Mouse (Mus musculus): ENCODE data around the gene Cd69. TPM values are rescaled to one million over a fixed set of nuclear protein-coding genes. Genes with fewer than 3 reads are reported as not detected.

Cd69 gene
- polyA plus RNA-seq, 1 experiment from 2014 or later, result 0.48 TPM

DNA sequence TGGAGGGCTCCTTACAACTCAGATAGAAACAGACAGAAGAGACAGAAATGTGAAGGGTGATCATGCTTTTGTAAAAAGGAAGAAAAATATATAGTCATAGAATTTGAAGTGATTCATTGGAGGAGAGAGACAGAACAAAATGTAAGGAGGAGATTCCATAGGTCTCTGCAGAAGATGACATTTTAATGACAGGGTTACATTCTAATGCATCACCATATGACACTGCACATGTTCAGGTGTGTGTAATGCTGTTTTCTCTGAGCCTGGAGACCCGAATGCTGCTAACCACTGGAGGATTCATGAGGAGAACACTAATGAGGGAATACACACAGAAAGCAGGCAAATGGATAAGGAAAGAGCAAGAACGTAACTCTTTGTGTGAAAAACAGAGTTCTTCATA, 760 bp downstream of the Cd69 start:
- Histone ChIP-seq H3K4me3 (ENCODE audit: low read depth, low read length) (no peak overlapping the region), H3K4me2 (replicated peaks; ENCODE audit: low read depth, low read length) (no peak overlapping the region), H3K36me3 (ENCODE audit: insufficient read depth, low read length) (no peaks in the 10 kb centered on the region), H3K9ac (replicated peaks; ENCODE audit: low read depth) (no peak overlapping the region), H3K9me3 (ENCODE audit: low read length) (no peaks in the 10 kb centered on the region), H3K27ac (ENCODE audit: low read length) (no peak overlapping the region), H3K27me3 (replicated peaks; ENCODE audit: insufficient read depth, low read length) (no peaks in the 10 kb centered on the region), H3K4me1 (ENCODE audit: insufficient read depth, low read depth, low read length) (no peaks in the 10 kb centered on the region)
- DNase-seq (ENCODE audit: low spot score) (no peak), ATAC-seq (no peak)
- no peak for TF ChIP-seq EP300 (IDR thresholded peaks at IDR 0.05)
- no peak for TF ChIP-seq CTCF (IDR thresholded peaks at IDR 0.05)
- 75% methylated on average over 2 of the region's 2 CpGs for WGBS

DNA sequence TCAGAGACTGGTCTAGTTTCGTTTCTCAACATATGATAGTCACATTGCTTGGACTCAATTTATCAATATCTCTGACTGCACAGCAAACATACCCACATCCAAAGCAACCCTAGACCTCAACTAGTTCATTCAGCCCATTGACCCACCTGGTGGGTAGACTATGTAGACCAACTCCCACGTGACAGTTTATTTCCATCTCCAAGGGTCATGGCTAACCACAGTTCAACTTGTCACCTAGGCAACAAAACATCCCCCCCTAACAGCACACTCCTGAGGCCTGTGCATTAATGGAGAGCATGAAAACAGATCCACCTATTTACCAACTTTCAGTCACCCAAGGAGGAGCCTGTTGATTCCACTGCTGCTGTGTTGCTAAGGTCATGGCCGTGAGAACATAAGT, 1.6 kb downstream of the Cd69 start:
- Histone ChIP-seq H3K27me3 (replicated peaks; ENCODE audit: insufficient read depth, low read length) (no peaks in the 10 kb centered on the region), H3K9me3 (ENCODE audit: low read length) (no peaks in the 10 kb centered on the region), H3K9ac (replicated peaks; ENCODE audit: low read depth) (no peak overlapping the region), H3K4me1 (ENCODE audit: insufficient read depth, low read depth, low read length) (no peaks in the 10 kb centered on the region), H3K27ac (ENCODE audit: low read length) (no peak overlapping the region), H3K36me3 (ENCODE audit: insufficient read depth, low read length) (no peaks in the 10 kb centered on the region), H3K4me3 (ENCODE audit: low read depth, low read length) (no peak overlapping the region), H3K4me2 (replicated peaks; ENCODE audit: low read depth, low read length) (no peak overlapping the region)
- no peak for ATAC-seq
- 66% methylated on average over 3 of the region's 3 CpGs for WGBS
- TF ChIP-seq CTCF (IDR thresholded peaks at IDR 0.05), result no peak
- TF ChIP-seq EP300 (IDR thresholded peaks at IDR 0.05), result no peak
- no peak for DNase-seq (ENCODE audit: low spot score)

DNA sequence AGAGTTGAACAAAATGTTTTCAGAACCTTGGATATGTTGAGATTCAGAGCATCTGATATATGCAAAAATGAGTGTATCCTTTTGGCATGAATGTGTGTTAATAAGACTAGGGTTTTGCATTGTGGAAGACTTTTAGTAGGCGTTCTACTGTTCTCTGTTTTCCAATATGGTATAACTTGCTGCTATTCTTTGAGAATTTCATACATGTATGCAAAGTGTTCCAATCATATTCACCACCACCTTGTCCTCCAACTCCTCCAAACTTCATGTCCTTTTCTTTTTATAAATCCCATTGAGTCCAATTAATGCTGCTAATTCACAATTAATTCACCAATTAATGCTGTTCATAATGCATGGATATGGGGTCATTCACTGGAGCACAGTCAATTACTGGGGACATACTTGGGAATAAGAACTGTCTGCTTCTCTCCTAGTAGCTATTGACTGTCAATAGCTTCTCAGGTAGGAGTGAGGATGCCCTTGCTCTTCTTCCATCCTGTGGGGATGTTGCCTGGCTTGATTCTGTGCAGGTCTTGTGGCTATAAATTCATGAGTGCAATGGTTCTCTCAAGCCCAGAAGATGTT, 8.7 kb downstream of the Cd69 start:
- Histone ChIP-seq H3K4me3 (ENCODE audit: low read depth, low read length) (no peak overlapping the region), H3K4me2 (replicated peaks; ENCODE audit: low read depth, low read length) (no peak overlapping the region), H3K36me3 (ENCODE audit: insufficient read depth, low read length) (no peaks in the 10 kb centered on the region), H3K9me3 (ENCODE audit: low read length) (no peaks in the 10 kb centered on the region), H3K27ac (ENCODE audit: low read length) (no peak overlapping the region), H3K4me1 (ENCODE audit: insufficient read depth, low read depth, low read length) (no peaks in the 10 kb centered on the region), H3K9ac (replicated peaks; ENCODE audit: low read depth) (no peak overlapping the region), H3K27me3 (replicated peaks; ENCODE audit: insufficient read depth, low read length) (no peaks in the 10 kb centered on the region)
- no peak for ATAC-seq
- no peak for TF ChIP-seq CTCF (IDR thresholded peaks at IDR 0.05)
- 86% methylated on average over 1 of the region's 1 CpGs for WGBS
- DNase-seq (ENCODE audit: low spot score), result no peak

DNA sequence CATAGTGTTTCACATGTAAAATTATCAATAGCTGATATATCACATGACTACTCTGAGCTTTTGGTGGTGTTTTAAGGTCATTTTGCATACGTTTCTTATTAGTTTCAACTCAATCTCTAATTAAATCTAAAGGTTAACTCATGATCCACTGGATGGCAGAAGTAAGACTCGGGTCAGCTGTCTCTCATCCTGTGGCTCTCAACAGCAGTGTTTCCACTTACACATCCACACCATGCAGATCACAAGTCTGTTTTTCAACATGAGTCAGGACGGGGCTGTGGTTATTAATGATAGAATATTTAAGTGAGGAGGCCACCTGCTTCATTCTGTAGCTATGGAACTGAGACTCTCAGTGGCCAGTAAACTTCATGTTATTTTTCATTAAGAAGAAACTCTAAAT, 9.4 kb downstream of the Cd69 start:
- no peaks in the 10 kb centered on the region for H3K9me3 ChIP-seq (ENCODE audit: low read length)
- no peak overlapping the region for H3K4me3 ChIP-seq (ENCODE audit: low read depth, low read length)
- no peak overlapping the region for H3K27ac ChIP-seq (ENCODE audit: low read length)
- H3K9ac ChIP-seq (replicated peaks; ENCODE audit: low read depth), result no peak overlapping the region
- TF ChIP-seq EP300 (IDR thresholded peaks at IDR 0.05) (no peak), CTCF (IDR thresholded peaks at IDR 0.05) (no peak)
- no peaks in the 10 kb centered on the region for H3K4me1 ChIP-seq (ENCODE audit: insufficient read depth, low read depth, low read length)
- H3K4me2 ChIP-seq (replicated peaks; ENCODE audit: low read depth, low read length), result no peak overlapping the region
- 67% methylated on average over 3 of the region's 3 CpGs for WGBS
- DNase-seq (ENCODE audit: low spot score) (no peak), ATAC-seq (no peak)
- H3K27me3 ChIP-seq (replicated peaks; ENCODE audit: insufficient read depth, low read length), result no peaks in the 10 kb centered on the region
- no peaks in the 10 kb centered on the region for H3K36me3 ChIP-seq (ENCODE audit: insufficient read depth, low read length)

DNA sequence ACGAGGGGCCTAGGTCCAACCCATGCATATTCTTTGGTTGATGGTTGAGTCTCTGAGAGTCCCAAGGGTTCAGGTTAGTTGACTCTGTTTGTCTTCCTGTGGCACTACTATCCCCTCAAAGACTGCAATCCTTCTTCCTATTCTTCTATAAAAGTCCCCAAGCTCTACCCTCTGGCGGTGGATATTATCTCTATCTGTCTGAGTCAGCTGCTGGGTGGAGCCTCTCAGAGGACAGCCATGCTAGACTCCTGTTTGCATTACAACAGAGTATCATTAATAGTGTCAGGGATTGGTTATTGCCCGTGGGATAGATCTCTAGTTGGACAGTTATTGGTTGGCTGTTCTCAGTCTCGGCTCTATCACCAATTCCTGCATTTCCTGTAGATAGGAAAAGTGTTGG, 14.3 kb downstream of the Cd69 start:
- WGBS, result 76% methylated on average over 4 of the region's 4 CpGs
- H3K9me3 ChIP-seq (ENCODE audit: low read length), result no peaks in the 10 kb centered on the region
- DNase-seq (ENCODE audit: low spot score) (no peak), ATAC-seq (no peak)
- TF ChIP-seq CTCF (IDR thresholded peaks at IDR 0.05), result no peak
- no peak for TF ChIP-seq EP300 (IDR thresholded peaks at IDR 0.05)
- H3K36me3 ChIP-seq (ENCODE audit: insufficient read depth, low read length), result no peaks in the 10 kb centered on the region
- H3K4me1 ChIP-seq (ENCODE audit: insufficient read depth, low read depth, low read length), result no peaks in the 10 kb centered on the region
- H3K27me3 ChIP-seq (replicated peaks; ENCODE audit: insufficient read depth, low read length), result no peaks in the 10 kb centered on the region
- no peak overlapping the region for H3K9ac ChIP-seq (replicated peaks; ENCODE audit: low read depth)
- H3K4me3 ChIP-seq (ENCODE audit: low read depth, low read length), result no peak overlapping the region
- no peak overlapping the region for H3K27ac ChIP-seq (ENCODE audit: low read length)
- no peak overlapping the region for H3K4me2 ChIP-seq (replicated peaks; ENCODE audit: low read depth, low read length)

DNA sequence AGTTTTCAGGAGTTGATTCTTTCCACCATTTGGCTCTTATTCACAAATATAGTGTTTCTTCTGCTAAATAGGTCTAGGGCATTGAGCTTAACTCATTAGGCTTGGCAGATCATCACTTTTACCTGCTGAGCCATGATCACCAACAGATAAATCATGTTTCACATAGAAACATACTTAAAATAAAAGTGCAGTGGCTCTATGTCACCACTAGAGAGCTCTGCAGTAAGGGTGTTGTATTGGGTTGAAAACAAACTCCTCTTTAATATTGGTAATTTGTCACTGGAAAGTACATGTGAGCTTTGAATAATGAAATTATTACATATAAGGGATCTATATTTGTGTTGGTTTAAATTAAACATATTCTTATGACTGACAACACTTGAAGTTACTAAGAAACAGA, 15.2 kb downstream of the Cd69 start:
- H3K9ac ChIP-seq (replicated peaks; ENCODE audit: low read depth), result no peak overlapping the region

DNA sequence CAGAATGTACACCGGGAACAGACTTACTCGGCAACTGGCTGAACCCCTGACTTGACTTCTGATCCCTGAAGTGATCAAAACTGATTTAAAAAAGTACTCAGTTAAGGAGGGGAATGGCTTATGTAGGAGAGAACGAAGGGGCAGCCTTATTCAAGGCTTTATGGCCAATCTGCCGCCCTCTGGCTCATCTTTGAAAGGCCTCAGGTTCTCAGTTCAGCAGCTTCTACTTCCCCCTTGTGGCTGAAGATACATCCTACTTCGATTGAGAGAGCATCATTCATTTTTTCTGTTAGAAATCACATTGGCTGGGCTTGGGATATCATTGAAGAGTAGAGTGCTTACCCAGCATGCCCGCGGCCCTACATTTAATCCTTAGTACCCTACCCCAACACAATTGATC, 19.2 kb downstream of the Cd69 start:
- Histone ChIP-seq H3K27ac (ENCODE audit: low read length) (no peak overlapping the region), H3K4me1 (ENCODE audit: insufficient read depth, low read depth, low read length) (0 out of 2 replicates have a peak, but pooled peaks cover 3% of the 10 kb centered on the region), H3K4me3 (ENCODE audit: low read depth, low read length) (no peak overlapping the region), H3K27me3 (replicated peaks; ENCODE audit: insufficient read depth, low read length) (no peaks in the 10 kb centered on the region), H3K36me3 (ENCODE audit: insufficient read depth, low read length) (no peaks in the 10 kb centered on the region), H3K4me2 (replicated peaks; ENCODE audit: low read depth, low read length) (no peak overlapping the region), H3K9ac (replicated peaks; ENCODE audit: low read depth) (no peak overlapping the region), H3K9me3 (ENCODE audit: low read length) (no peaks in the 10 kb centered on the region)
- 51% methylated on average over 7 of the region's 7 CpGs for WGBS
- peak; percentile 77 for DNase-seq (ENCODE audit: low spot score)
- TF ChIP-seq EP300 (IDR thresholded peaks at IDR 0.05) (no peak), CTCF (IDR thresholded peaks at IDR 0.05) (peak; percentile 76)
- no peak for ATAC-seq

More for the DNA sequence above, 15.2 kb downstream of the Cd69 start:
- Histone ChIP-seq H3K4me1 (ENCODE audit: insufficient read depth, low read depth, low read length) (no peaks in the 10 kb centered on the region), H3K36me3 (ENCODE audit: insufficient read depth, low read length) (no peaks in the 10 kb centered on the region), H3K4me3 (ENCODE audit: low read depth, low read length) (no peak overlapping the region), H3K9me3 (ENCODE audit: low read length) (no peaks in the 10 kb centered on the region), H3K27ac (ENCODE audit: low read length) (no peak overlapping the region), H3K27me3 (replicated peaks; ENCODE audit: insufficient read depth, low read length) (no peaks in the 10 kb centered on the region), H3K4me2 (replicated peaks; ENCODE audit: low read depth, low read length) (no peak overlapping the region)
- ATAC-seq (no peak), DNase-seq (ENCODE audit: low spot score) (peak; percentile 25)
- no peak for TF ChIP-seq EP300 (IDR thresholded peaks at IDR 0.05)
- TF ChIP-seq CTCF (IDR thresholded peaks at IDR 0.05), result peak; percentile 63
